Mouse (Mus musculus): ENCODE data around the gene Eif4g3. TPM values are rescaled to one million over a fixed set of nuclear protein-coding genes. Genes with fewer than 3 reads are reported as not detected.

Gene Eif4g3
- polyA plus RNA-seq, 2 experiments = 5.6 to 15.6 TPM

DNA sequence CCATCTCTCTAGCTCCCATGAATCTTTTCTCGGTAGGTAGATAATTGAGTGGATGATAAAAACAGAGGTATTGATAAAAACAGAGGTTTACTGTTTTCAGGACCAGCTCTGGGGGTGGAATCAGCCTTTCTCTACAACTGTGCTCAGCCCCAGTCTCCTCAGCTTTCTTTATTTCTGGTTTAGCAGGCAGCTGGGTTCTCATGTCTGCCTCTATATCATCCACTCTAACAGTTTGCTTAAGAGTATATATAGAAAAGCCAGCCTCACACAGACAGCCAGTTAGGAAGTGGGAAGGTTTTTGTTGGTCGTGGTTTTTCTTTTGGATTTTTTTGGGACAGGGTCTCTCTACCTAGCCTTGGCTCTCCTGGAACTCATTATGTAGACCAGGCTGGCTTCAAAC lies 38.6 kb upstream of the Eif4g3 start:
- Histone ChIP-seq H3K27me3 (ENCODE audit: control insufficient read depth, insufficient read depth, low read length) (no peaks in the 10 kb centered on the region), H3K9me3 (ENCODE audit: control insufficient read depth, low read length) (no peaks in the 10 kb centered on the region), H3K9ac (replicated peaks) (no peak overlapping the region), H3K4me3 (ENCODE audit: insufficient read depth in 1 of 2, low read depth in 2 of 2, low read length in 2 of 2) (no peak overlapping the region), H3K27ac (no peak overlapping the region), H3K4me2 (ENCODE audit: low read depth) (no peak overlapping the region), H3K36me3 (replicated peaks; ENCODE audit: control insufficient read depth, insufficient read depth, low read depth) (no peaks in the 10 kb centered on the region), H3K4me1 (replicated peaks; ENCODE audit: control insufficient read depth in 2 of 2, insufficient read depth in 2 of 2, low read length in 1 of 2) (peaks cover 4 to 5% of the 10 kb centered on the region in 2 experiments)
- TF ChIP-seq CTCF (IDR thresholded peaks at IDR 0.05; ENCODE audit: low read depth) (no peak), EP300 (IDR thresholded peaks at IDR 0.05; ENCODE audit: low read depth) (no peak)
- 53% methylated on average over 2 of the region's 2 CpGs for WGBS (ENCODE audit: insufficient replicate concordance)
- ATAC-seq (ENCODE audit: insufficient read depth) (no peak), DNase-seq (ENCODE audit: low read depth in 3 of 3, low spot score in 3 of 3) (no peak)

DNA sequence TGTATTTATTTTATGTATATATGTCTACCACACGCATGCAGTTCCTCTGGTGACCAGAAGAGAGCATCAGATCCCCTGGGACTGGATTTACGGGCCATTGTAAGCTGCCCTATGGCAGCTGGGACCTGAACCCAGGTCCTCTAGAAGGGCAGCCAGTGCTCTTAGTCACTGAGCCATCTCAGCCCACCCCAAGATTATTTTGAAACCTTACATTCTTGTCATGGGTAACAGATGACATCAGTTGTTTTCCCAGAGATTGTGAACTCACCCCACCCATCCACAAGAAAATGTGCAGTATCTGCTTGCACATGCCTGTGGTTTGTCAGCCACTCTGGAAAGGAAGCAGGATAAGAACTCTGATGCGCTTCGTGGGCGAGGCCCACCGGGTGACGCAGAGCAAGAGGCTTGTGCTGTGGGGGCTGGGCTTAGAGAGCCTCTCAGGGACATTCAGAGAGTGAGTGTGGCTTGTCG lies 37.9 kb upstream of the Eif4g3 start:
- peaks cover 3% of the 10 kb centered on the region; the same call in 1 of the 2 replicates for H3K36me3 ChIP-seq (replicated peaks; ENCODE audit: control insufficient read depth, insufficient read depth, low read depth)
- no peak overlapping the region for H3K4me3 ChIP-seq (ENCODE audit: insufficient read depth in 1 of 2, low read depth in 2 of 2, low read length in 2 of 2)
- no peak overlapping the region for H3K9ac ChIP-seq (replicated peaks)
- ATAC-seq (ENCODE audit: insufficient read depth) (peak; percentile 83), DNase-seq (ENCODE audit: low read depth in 3 of 3, low spot score in 3 of 3) (peak; percentile 50 to 73 (median 57))
- H3K27ac ChIP-seq = no peak overlapping the region
- H3K9me3 ChIP-seq (ENCODE audit: control insufficient read depth, low read length) = no peaks in the 10 kb centered on the region
- peaks cover 4 to 5% of the 10 kb centered on the region in 2 experiments for H3K4me1 ChIP-seq (replicated peaks; ENCODE audit: control insufficient read depth in 2 of 2, insufficient read depth in 2 of 2, low read length in 1 of 2)
- TF ChIP-seq EP300 (IDR thresholded peaks at IDR 0.05; ENCODE audit: low read depth) (peak; percentile 54), CTCF (IDR thresholded peaks at IDR 0.05; ENCODE audit: low read depth) (peak; percentile 61)
- WGBS (ENCODE audit: insufficient replicate concordance) = 20% methylated on average over 8 of the region's 8 CpGs
- H3K27me3 ChIP-seq (ENCODE audit: control insufficient read depth, insufficient read depth, low read length) = no peaks in the 10 kb centered on the region
- no peak overlapping the region for H3K4me2 ChIP-seq (ENCODE audit: low read depth)

DNA sequence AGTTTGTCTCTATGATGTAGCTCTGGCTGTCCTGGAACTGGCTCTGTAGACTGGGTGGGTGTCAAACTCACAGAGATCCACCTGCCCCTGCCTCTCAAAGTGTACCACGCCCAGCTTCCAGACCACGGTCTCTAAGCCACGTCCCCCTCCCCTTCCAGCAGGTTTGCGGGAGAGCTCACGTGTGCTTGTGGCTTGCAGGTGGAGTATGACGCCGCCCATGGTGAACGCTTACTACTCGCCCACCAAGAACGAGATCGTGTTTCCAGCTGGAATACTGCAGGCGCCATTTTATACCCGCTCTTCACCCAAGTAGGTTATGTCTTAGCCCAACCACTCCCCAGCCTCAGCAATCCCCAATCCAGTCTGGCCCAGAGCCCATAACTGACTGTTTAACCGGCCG lies 36.6 kb upstream of the Eif4g3 start:
- peaks cover 3% of the 10 kb centered on the region; the same call in 1 of the 2 replicates for H3K36me3 ChIP-seq (replicated peaks; ENCODE audit: control insufficient read depth, insufficient read depth, low read depth)
- no peak for ATAC-seq (ENCODE audit: insufficient read depth)
- TF ChIP-seq EP300 (IDR thresholded peaks at IDR 0.05; ENCODE audit: low read depth) (no peak), CTCF (IDR thresholded peaks at IDR 0.05; ENCODE audit: low read depth) (no peak)
- H3K27ac ChIP-seq = no peak overlapping the region
- peaks cover 4 to 5% of the 10 kb centered on the region in 2 experiments for H3K4me1 ChIP-seq (replicated peaks; ENCODE audit: control insufficient read depth in 2 of 2, insufficient read depth in 2 of 2, low read length in 1 of 2)
- H3K9me3 ChIP-seq (ENCODE audit: control insufficient read depth, low read length) = no peaks in the 10 kb centered on the region
- no peak overlapping the region for H3K4me2 ChIP-seq (ENCODE audit: low read depth)
- H3K4me3 ChIP-seq (ENCODE audit: insufficient read depth in 1 of 2, low read depth in 2 of 2, low read length in 2 of 2) = no peak overlapping the region
- no peaks in the 10 kb centered on the region for H3K27me3 ChIP-seq (ENCODE audit: control insufficient read depth, insufficient read depth, low read length)
- DNase-seq (ENCODE audit: low read depth in 3 of 3, low spot score in 3 of 3) = no peak
- no peak overlapping the region for H3K9ac ChIP-seq (replicated peaks)
- WGBS (ENCODE audit: insufficient replicate concordance) = 80% methylated on average over 15 of the region's 15 CpGs

DNA sequence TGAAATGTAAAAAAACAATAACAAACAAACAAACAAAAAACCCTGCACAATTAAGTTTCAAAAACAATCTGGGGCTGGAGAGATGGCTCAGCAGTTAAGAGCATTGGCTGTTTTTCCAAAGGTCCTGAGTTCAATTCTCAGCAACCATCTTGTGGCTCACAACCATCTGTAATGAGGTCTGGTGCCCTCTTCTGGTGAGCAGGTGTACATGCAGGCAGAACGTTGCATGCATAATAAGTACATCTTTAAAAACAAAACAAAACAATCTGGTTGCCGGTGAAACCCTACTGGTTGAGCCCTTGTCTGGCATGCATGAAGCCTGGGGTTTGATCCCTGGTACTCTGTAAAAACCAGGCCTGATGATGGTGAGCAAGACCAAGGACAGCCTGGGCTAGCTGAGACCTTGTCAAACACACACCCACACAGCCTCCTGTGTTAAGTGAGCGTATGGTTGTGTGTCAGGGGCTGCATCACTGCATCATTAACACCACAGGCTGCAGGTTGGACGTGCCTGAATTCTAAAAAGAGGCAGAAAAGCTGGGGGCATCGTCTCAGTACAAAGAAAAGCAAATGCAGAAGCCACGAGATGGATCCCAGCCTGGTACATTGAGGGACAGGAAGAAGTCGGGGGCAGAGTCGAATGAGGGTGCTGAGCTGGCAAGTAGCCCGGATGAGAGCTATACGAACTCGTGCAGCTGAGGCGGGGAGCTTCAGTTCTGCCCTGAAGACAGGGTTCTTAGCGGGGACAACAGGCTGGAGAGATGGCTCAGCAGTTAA lies 32.7 kb upstream of the Eif4g3 start:
- Histone ChIP-seq H3K9ac (replicated peaks) (no peak overlapping the region), H3K27me3 (ENCODE audit: control insufficient read depth, insufficient read depth, low read length) (no peaks in the 10 kb centered on the region), H3K9me3 (ENCODE audit: control insufficient read depth, low read length) (no peaks in the 10 kb centered on the region), H3K36me3 (replicated peaks; ENCODE audit: control insufficient read depth, insufficient read depth, low read depth) (peaks cover 3% of the 10 kb centered on the region; the same call in 1 of the 2 replicates), H3K4me1 (replicated peaks; ENCODE audit: control insufficient read depth in 2 of 2, insufficient read depth in 2 of 2, low read length in 1 of 2) (peaks cover 0 to 4% of the 10 kb centered on the region in 2 experiments; a peak in 3 of 4 replicates), H3K4me2 (ENCODE audit: low read depth) (no peak overlapping the region), H3K4me3 (ENCODE audit: insufficient read depth in 1 of 2, low read depth in 2 of 2, low read length in 2 of 2) (no peak overlapping the region), H3K27ac (no peak overlapping the region)
- no peak for ATAC-seq (ENCODE audit: insufficient read depth)
- TF ChIP-seq EP300 (IDR thresholded peaks at IDR 0.05; ENCODE audit: low read depth) = no peak
- peak; percentile 74 for TF ChIP-seq CTCF (IDR thresholded peaks at IDR 0.05; ENCODE audit: low read depth)
- DNase-seq (ENCODE audit: low read depth in 3 of 3, low spot score in 3 of 3) = no peak
- 66% methylated on average over 13 of the region's 13 CpGs for WGBS (ENCODE audit: insufficient replicate concordance)

DNA sequence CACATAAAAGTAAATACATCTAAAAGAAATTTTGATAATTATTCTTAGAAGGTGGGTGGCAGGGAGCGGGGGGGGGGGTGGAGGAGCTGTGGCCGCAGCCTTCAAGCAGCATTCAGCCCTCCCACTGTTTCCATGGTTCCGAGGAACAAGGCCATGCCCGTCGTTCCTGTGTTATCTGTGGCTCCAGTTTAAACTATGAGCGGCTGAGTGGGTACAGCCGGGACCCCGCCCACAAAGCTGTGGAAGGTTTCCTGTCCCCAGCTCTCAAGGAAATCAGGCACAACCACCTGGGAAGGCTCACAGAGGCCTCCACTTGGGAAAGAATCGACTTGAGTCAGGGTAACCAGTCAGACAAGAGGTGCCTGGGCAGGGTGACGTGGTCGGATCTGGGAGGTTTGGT lies 32.1 kb upstream of the Eif4g3 start:
- no peak overlapping the region for H3K27ac ChIP-seq
- no peaks in the 10 kb centered on the region for H3K4me1 ChIP-seq (replicated peaks; ENCODE audit: control insufficient read depth in 2 of 2, insufficient read depth in 2 of 2, low read length in 1 of 2)
- H3K9ac ChIP-seq (replicated peaks) = no peak overlapping the region
- no peak for DNase-seq (ENCODE audit: low read depth in 3 of 3, low spot score in 3 of 3)
- TF ChIP-seq CTCF (IDR thresholded peaks at IDR 0.05; ENCODE audit: low read depth) (no peak), EP300 (IDR thresholded peaks at IDR 0.05; ENCODE audit: low read depth) (no peak)
- 29% methylated on average over 11 of the region's 11 CpGs for WGBS (ENCODE audit: insufficient replicate concordance)
- ATAC-seq (ENCODE audit: insufficient read depth) = peak; percentile 33; the same call in 1 of the 2 replicates
- no peak overlapping the region for H3K4me3 ChIP-seq (ENCODE audit: insufficient read depth in 1 of 2, low read depth in 2 of 2, low read length in 2 of 2)
- H3K27me3 ChIP-seq (ENCODE audit: control insufficient read depth, insufficient read depth, low read length) = no peaks in the 10 kb centered on the region
- no peak overlapping the region for H3K4me2 ChIP-seq (ENCODE audit: low read depth)
- peaks cover 3% of the 10 kb centered on the region; the same call in 1 of the 2 replicates for H3K36me3 ChIP-seq (replicated peaks; ENCODE audit: control insufficient read depth, insufficient read depth, low read depth)
- H3K9me3 ChIP-seq (ENCODE audit: control insufficient read depth, low read length) = no peaks in the 10 kb centered on the region
